Mouse (Mus musculus) kidney, embryonic 16.5 days (tissue): ENCODE measurements at regions not wholly inside any gene's neighbourhood (a gene's known extent, or its start where the extent isn't known, plus 50 kb on each side); places are given as distances from the start of the nearest gene placed in this dataset.

Experiments used
- ATAC-seq: fragments of 200-750 bp; cut with Nextera tagmentation; 2 replicates; pipeline ENCODE4 v1.8.0; 2017; ENCODE audit warnings: moderate TSS enrichment; ENCODE audit not compliant: low FRiP score, low TSS enrichment
- H3K27ac ChIP-seq: fragments of 300-500 bp; sonication (generic); 2 replicates; pipeline ENCODE4 v1.5.1; 2014; ENCODE audit warnings: low read length
- H3K27me3 ChIP-seq: fragments of 300-500 bp; sonication (generic); 2 replicates; pipeline ENCODE4 v1.6.1; 2014; ENCODE audit warnings: low read length, control low read depth, mixed read lengths; ENCODE audit not compliant: insufficient read depth
- H3K36me3 ChIP-seq: fragments of 300-500 bp; sonication (generic); 2 replicates; pipeline ENCODE4 v1.6.1; 2014; ENCODE audit warnings: low read length, control low read depth, mixed read lengths; ENCODE audit not compliant: insufficient read depth
- H3K4me1 ChIP-seq: fragments of 300-500 bp; sonication (generic); 2 replicates; pipeline ENCODE4 v1.6.1; 2014; ENCODE audit warnings: low read length, control low read depth, mixed read lengths; ENCODE audit not compliant: insufficient read depth
- H3K4me2 ChIP-seq: fragments of 300-500 bp; sonication (generic); replicated peaks from 2 replicates; pipeline ENCODE4 v1.6.1; 2014; ENCODE audit warnings: low read depth, low read length
- H3K4me3 ChIP-seq: fragments of 300-500 bp; sonication (generic); 2 replicates; pipeline ENCODE4 v1.5.1; 2014; ENCODE audit warnings: mild to moderate bottlenecking, low read length
- H3K9ac ChIP-seq: fragments of 300-500 bp; sonication (generic); replicated peaks from 2 replicates; pipeline ENCODE4 v1.6.1; 2014; ENCODE audit warnings: low read length
- H3K9me3 ChIP-seq: fragments of 300-500 bp; sonication (generic); 2 replicates; pipeline ENCODE4 v1.6.1; 2016; ENCODE audit warnings: low read length, control low read depth
- WGBS: fragments of 180-500 bp; shearing (Covaris S2); extraction: QIAGEN DNeasy Blood & Tissue Kit; methylation state at CpG from one replicate; pipeline ENCODE4 v1.1.7; 2014; 5-methylcytosine and 5-hydroxymethylcytosine counted together

- Histone ChIP-seq H3K4me2 (no peak overlapping the region), H3K27me3 (no peaks in the 10 kb centered on the region), H3K4me1 (peaks cover 3% of the 10 kb centered on the region; the same call in 1 of the 2 replicates), H3K36me3 (no peaks in the 10 kb centered on the region), H3K27ac (no peak overlapping the region), H3K9me3 (no peaks in the 10 kb centered on the region), H3K9ac (no peak overlapping the region), H3K4me3 (no peak overlapping the region)
- WGBS: 74% methylated on average over 4 of the region's 4 CpGs
- ATAC-seq: no peak
These were observed 1281.8 kb upstream of the Lrrc6 start for GRCm38 (mm10) chr15:67782505-67782904.

GRCm38 (mm10) chr15:67780856-67781255, 1280.1 kb upstream of the Lrrc6 start:
- no peaks in the 10 kb centered on the region for H3K9me3 ChIP-seq
- H3K4me1 ChIP-seq: no peaks in the 10 kb centered on the region
- no peaks in the 10 kb centered on the region for H3K36me3 ChIP-seq
- no peak overlapping the region for H3K9ac ChIP-seq
- H3K4me3 ChIP-seq: no peak overlapping the region
- peak; percentile 79; the same call in 1 of the 2 replicates for ATAC-seq
- H3K27ac ChIP-seq: no peak overlapping the region
- 60% methylated on average over 2 of the region's 2 CpGs for WGBS
- no peaks in the 10 kb centered on the region for H3K27me3 ChIP-seq
- no peak overlapping the region for H3K4me2 ChIP-seq

GRCm38 (mm10) chr15:67767624-67768023, 1266.9 kb upstream of the Lrrc6 start:
- no peak overlapping the region for H3K4me2 ChIP-seq
- no peak for ATAC-seq

DNA sequence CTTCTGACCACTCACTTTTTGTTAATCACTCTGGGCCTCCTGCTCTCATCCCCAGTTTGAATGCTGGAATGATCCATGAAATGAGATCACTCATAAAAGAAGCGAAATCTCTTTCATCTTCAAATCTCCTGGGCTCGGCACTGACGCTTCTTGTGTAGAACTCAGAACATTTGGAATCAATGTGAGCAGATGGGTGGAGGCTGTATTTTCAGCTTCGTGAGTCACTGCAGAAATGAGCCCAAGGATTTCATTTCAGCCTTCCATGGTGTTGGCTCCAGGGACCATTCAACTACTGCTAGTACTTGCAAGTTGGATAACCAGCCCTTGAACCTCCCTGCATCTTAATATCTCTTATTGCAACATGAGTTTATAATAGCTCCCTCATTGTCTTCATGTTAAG, 1258.5 kb upstream of the Lrrc6 start:
- 82% methylated on average over 4 of the region's 4 CpGs for WGBS
- no peak overlapping the region for H3K4me2 ChIP-seq
- no peak for ATAC-seq
- no peak overlapping the region for H3K9ac ChIP-seq
- no peaks in the 10 kb centered on the region for H3K27me3 ChIP-seq
- no peaks in the 10 kb centered on the region for H3K9me3 ChIP-seq
- no peaks in the 10 kb centered on the region for H3K36me3 ChIP-seq
- no peak overlapping the region for H3K27ac ChIP-seq
- no peaks in the 10 kb centered on the region for H3K4me1 ChIP-seq
- no peak overlapping the region for H3K4me3 ChIP-seq

More at GRCm38 (mm10) chr15:67767624-67768023, 1266.9 kb upstream of the Lrrc6 start:
- H3K27me3 ChIP-seq: no peaks in the 10 kb centered on the region
- 58% methylated on average over 3 of the region's 3 CpGs for whole genome bisulfite sequencing
- no peak overlapping the region for H3K27ac ChIP-seq
- no peak overlapping the region for H3K4me3 ChIP-seq
- no peaks in the 10 kb centered on the region for H3K4me1 ChIP-seq
- H3K36me3 ChIP-seq: no peaks in the 10 kb centered on the region
- H3K9ac ChIP-seq: no peak overlapping the region
- no peaks in the 10 kb centered on the region for H3K9me3 ChIP-seq

- Histone ChIP-seq H3K9ac (no peak overlapping the region), H3K36me3 (no peaks in the 10 kb centered on the region), H3K27ac (no peak overlapping the region), H3K4me3 (no peak overlapping the region), H3K4me2 (no peak overlapping the region), H3K27me3 (no peaks in the 10 kb centered on the region), H3K4me1 (no peaks in the 10 kb centered on the region), H3K9me3 (no peaks in the 10 kb centered on the region)
- ATAC-seq: no peak
These were observed 1249.9 kb upstream of the Lrrc6 start for GRCm38 (mm10) chr15:67750582-67750981.

DNA sequence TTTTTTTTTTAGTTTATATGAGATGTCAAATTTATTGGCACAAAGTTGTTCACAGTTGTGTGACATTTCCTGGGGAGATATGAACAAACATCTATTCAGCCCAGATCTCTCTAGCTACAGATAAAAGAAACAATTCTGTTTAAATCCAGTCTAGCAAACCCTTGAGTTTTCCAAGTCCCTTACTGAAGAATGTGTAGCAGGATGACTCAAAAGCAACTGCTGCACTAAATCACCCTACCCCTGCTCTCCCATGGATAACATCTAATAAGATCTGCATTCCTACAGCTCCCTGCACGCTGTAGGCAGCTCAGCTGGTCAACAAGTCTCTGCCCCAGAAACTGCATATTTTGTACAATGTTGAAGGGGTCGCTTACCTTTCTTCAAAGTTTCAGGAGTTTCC, 1242.6 kb upstream of the Lrrc6 start:
- Histone ChIP-seq H3K4me2 (no peak overlapping the region), H3K27ac (no peak overlapping the region), H3K36me3 (no peaks in the 10 kb centered on the region), H3K9me3 (no peaks in the 10 kb centered on the region), H3K9ac (no peak overlapping the region), H3K4me1 (no peaks in the 10 kb centered on the region), H3K27me3 (no peaks in the 10 kb centered on the region), H3K4me3 (no peak overlapping the region)
- 41% methylated on average over 2 of the region's 2 CpGs for WGBS
- ATAC-seq: no peak

DNA sequence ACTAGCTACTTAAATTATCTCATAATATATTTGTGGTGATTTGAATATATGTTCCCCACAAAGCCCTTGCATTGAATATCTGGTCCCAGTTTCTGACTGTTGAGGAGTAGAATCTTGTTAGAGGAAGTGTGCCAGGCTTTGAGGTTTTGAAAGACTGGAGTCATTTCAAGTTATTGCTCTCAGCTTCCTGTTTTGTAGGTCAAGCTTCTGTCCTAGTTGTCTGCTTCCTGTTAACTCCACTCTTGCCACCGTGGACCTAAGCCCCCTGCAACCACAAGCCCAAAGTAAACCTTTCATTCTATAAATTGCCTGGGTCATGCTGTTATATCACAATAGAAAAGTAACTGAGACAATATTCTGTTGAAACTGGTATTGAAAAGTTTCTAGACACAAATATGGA, 1232.3 kb upstream of the Lrrc6 start:
- no peak overlapping the region for H3K9ac ChIP-seq
- WGBS: 68% methylated on average over 1 of the region's 1 CpGs
- no peaks in the 10 kb centered on the region for H3K36me3 ChIP-seq
- no peak overlapping the region for H3K4me2 ChIP-seq
- ATAC-seq: no peak
- no peaks in the 10 kb centered on the region for H3K27me3 ChIP-seq
- no peak overlapping the region for H3K27ac ChIP-seq
- no peaks in the 10 kb centered on the region for H3K9me3 ChIP-seq
- no peaks in the 10 kb centered on the region; the same call in 1 of the 2 replicates for H3K4me1 ChIP-seq
- no peak overlapping the region for H3K4me3 ChIP-seq

DNA sequence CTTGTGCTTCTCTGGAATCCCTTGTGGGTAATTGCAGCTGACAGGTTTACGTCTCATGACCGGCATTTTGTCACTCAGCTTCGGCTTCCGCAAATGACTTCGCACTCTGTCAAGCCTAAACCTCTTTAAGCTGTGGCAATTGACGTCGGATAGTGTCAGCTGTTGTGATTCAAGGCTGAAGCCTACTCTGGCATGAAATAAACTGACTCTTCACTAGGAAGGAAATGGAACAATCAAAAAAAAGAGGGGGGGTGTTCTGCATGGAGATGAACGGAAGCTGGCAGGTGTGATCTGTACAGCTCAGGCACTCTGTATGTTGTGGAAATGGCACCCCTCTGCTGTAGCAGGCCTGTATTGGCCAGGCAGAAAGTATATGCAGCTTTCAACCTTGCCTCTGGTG, 1228.8 kb upstream of the Lrrc6 start:
- no peaks in the 10 kb centered on the region for H3K36me3 ChIP-seq
- no peak for ATAC-seq
- no peak overlapping the region for H3K4me2 ChIP-seq
- no peaks in the 10 kb centered on the region for H3K27me3 ChIP-seq
- WGBS: 35% methylated on average over 8 of the region's 8 CpGs
- no peak overlapping the region for H3K27ac ChIP-seq
- H3K4me1 ChIP-seq: no peaks in the 10 kb centered on the region; the same call in 1 of the 2 replicates
- H3K4me3 ChIP-seq: no peak overlapping the region
- H3K9ac ChIP-seq: no peak overlapping the region
- no peaks in the 10 kb centered on the region for H3K9me3 ChIP-seq

GRCm38 (mm10) chr15:67725239-67725638, 1224.5 kb upstream of the Lrrc6 start:
- Histone ChIP-seq H3K4me3 (no peak overlapping the region), H3K27me3 (no peaks in the 10 kb centered on the region), H3K4me2 (no peak overlapping the region), H3K4me1 (no peaks in the 10 kb centered on the region; the same call in 1 of the 2 replicates), H3K9me3 (no peaks in the 10 kb centered on the region), H3K9ac (no peak overlapping the region), H3K36me3 (no peaks in the 10 kb centered on the region), H3K27ac (no peak overlapping the region)
- ATAC-seq: no peak
- 53% methylated on average over 5 of the region's 5 CpGs for WGBS

DNA sequence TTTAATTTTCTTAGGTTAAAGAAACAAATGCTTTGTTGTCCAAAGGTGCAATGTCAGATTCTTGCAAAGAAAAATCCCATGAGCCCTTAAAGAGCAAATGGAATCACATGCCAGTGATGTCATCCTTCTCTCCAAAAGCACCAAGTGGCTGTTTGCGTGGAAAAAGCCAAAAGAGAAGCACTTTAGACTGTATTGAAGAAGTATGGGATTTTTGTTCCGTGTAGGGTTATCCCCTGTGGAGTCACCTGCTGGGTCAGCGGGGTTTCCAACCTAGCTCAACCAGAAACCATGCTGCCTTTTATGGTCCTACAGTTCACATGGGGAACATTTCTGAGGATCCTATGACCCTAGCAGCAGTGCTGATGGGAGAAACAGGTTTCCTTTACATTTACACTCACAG, 1213.5 kb upstream of the Lrrc6 start:
- Histone ChIP-seq H3K9me3 (no peaks in the 10 kb centered on the region), H3K27ac (no peak overlapping the region), H3K4me2 (no peak overlapping the region), H3K9ac (no peak overlapping the region), H3K27me3 (no peaks in the 10 kb centered on the region), H3K36me3 (no peaks in the 10 kb centered on the region), H3K4me1 (no peaks in the 10 kb centered on the region), H3K4me3 (no peak overlapping the region)
- WGBS: 75% methylated on average over 3 of the region's 3 CpGs
- no peak for ATAC-seq

DNA sequence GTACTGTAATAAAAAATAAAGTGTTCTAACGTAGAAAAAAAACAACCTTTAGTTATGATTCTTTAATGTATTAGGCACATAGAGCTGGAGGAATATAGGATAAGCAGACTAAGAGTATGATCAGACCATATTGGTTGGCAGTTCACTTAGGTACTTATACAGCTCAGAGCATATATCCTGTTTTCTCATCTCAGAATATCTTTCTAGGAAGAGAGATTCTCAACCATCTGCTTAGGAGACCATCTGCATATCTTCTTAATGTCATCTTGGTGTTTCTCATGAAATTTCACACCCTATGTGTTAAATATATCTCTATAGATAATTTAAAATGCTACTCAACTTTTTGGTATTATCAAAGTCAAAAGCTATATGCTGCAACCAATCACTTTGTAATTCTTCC, 1185.4 kb upstream of the Lrrc6 start:
- H3K9me3 ChIP-seq: no peaks in the 10 kb centered on the region
- H3K4me3 ChIP-seq: no peak overlapping the region
- H3K9ac ChIP-seq: no peak overlapping the region
- no peak overlapping the region for H3K27ac ChIP-seq
- H3K36me3 ChIP-seq: no peaks in the 10 kb centered on the region
- 76% methylated on average over 1 of the region's 1 CpGs for WGBS
- no peak overlapping the region for H3K4me2 ChIP-seq
- ATAC-seq: no peak
- no peaks in the 10 kb centered on the region for H3K27me3 ChIP-seq
- H3K4me1 ChIP-seq: no peaks in the 10 kb centered on the region
